Mouse (Mus musculus) liver, embryonic 16.5 days (tissue): ENCODE results near the gene Dnajc6. TPM values are rescaled to one million over a fixed set of nuclear protein-coding genes. Genes with fewer than 3 reads are reported as not detected.

ENCODE experiments used
- ATAC-seq: fragments of 200-750 bp; cut with Nextera tagmentation; 2 replicates; pipeline ENCODE4 v1.8.0; 2017; ENCODE audit warnings: low read depth, mild to moderate bottlenecking, moderate number of reproducible peaks, moderate library complexity
- H3K27ac ChIP-seq: fragments of 300-500 bp; sonication (generic); 2 replicates; pipeline ENCODE4 v1.5.1; 2014; ENCODE audit warnings: mild to moderate bottlenecking, low read length
- H3K27me3 ChIP-seq: fragments of 300-500 bp; sonication (generic); 2 replicates; pipeline ENCODE4 v1.6.1; 2014; ENCODE audit warnings: low read depth, low read length, mixed read lengths; ENCODE audit not compliant: control insufficient read depth, insufficient read depth
- H3K36me3 ChIP-seq: fragments of 300-500 bp; sonication (generic); 2 replicates; pipeline ENCODE4 v1.6.1; 2014; ENCODE audit warnings: mild to moderate bottlenecking; ENCODE audit not compliant: control insufficient read depth, insufficient read depth
- H3K4me1 ChIP-seq: fragments of 300-500 bp; sonication (generic); 2 replicates; pipeline ENCODE4 v1.6.1; 2014; ENCODE audit warnings: low read depth, low read length, mixed read lengths; ENCODE audit not compliant: control insufficient read depth
- H3K4me2 ChIP-seq: fragments of 300-500 bp; sonication (generic); 2 replicates; pipeline ENCODE4 v1.6.1; 2014; ENCODE audit warnings: low read depth, low read length, mixed read lengths
- H3K4me3 ChIP-seq: fragments of 300-500 bp; sonication (generic); 2 replicates; pipeline ENCODE4 v1.5.1; 2014; ENCODE audit warnings: low read depth, mild to moderate bottlenecking, low read length
- H3K9ac ChIP-seq: fragments of 300-500 bp; sonication (generic); 2 replicates; pipeline ENCODE4 v1.6.1; 2014; ENCODE audit warnings: low read depth, low read length
- H3K9me3 ChIP-seq: fragments of 300-500 bp; sonication (generic); replicated peaks from 2 replicates; pipeline ENCODE4 v1.6.1; 2016; ENCODE audit warnings: low read length; ENCODE audit not compliant: control insufficient read depth
- WGBS: fragments of 180-500 bp; shearing (Covaris S2); extraction: QIAGEN DNeasy Blood & Tissue Kit; methylation state at CpG from one replicate; pipeline ENCODE4 v1.1.7; 2014; ENCODE audit not compliant: insufficient replicate concordance; 5-methylcytosine and 5-hydroxymethylcytosine counted together
- polyA plus RNA-seq: library from polyadenylated mRNA; unstranded; fragments of >200 nt; fragmentation: Nextera tagmentation; extraction: Ambion mirVana; gene quantifications from 2 replicates; pipeline ENCODE4 v1.2.1, GENCODE M21; 2015

Dnajc6 gene
- polyA plus RNA-seq, 1 experiment from 2014 or later, result 0.26 TPM

DNA sequence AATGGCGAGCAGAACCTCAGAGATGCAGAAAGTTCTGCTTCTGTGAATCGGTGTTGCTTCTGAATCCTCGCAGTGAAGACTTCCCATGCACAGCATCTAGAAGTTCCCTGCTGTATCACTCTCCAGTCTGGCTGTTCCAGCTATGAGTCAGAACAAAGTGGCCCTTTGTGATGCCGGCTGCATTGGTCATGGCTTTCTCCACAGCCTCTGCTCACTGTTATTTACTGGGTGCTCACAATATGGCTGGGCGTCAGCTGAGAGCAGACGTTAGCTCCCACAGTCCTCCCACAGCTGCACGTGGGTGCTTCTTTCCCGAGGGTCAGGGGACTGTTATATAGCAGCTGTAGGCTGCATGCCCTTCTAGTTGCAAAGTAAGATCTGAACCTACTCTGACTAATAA, 92.5 kb downstream of the Dnajc6 start:
- Histone ChIP-seq H3K4me2 (no peak overlapping the region), H3K4me3 (no peak overlapping the region), H3K27ac (no peak overlapping the region), H3K9ac (no peak overlapping the region), H3K9me3 (no peaks in the 10 kb centered on the region), H3K36me3 (no peaks in the 10 kb centered on the region), H3K27me3 (no peaks in the 10 kb centered on the region), H3K4me1 (no peaks in the 10 kb centered on the region)
- WGBS, result 52% methylated on average over 8 of the region's 8 CpGs
- ATAC-seq, result no peak

DNA sequence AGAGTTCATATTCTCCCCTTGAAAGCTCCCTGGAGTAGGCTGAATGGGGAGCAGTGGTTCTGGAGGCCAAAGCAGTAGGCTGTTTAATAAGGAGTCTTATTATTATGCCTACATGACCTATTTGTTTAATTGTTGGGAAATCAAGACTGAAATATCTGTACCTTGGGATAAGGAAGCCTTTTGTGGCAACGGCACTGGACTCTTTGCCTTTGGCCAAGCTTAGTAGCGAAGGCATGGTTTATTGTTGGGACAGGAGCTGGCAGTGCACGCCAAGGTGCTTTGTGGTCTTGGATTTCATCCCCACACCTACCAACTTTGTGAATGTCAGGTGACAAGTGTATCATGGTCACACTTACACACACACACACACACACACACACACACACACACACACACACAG, 93.3 kb downstream of the Dnajc6 start:
- Histone ChIP-seq H3K4me1 (no peaks in the 10 kb centered on the region), H3K4me3 (no peak overlapping the region), H3K27me3 (no peaks in the 10 kb centered on the region), H3K4me2 (no peak overlapping the region), H3K36me3 (no peaks in the 10 kb centered on the region), H3K9me3 (no peaks in the 10 kb centered on the region), H3K27ac (no peak overlapping the region), H3K9ac (no peak overlapping the region)
- ATAC-seq, result no peak
- WGBS, result 69% methylated on average over 3 of the region's 3 CpGs

DNA sequence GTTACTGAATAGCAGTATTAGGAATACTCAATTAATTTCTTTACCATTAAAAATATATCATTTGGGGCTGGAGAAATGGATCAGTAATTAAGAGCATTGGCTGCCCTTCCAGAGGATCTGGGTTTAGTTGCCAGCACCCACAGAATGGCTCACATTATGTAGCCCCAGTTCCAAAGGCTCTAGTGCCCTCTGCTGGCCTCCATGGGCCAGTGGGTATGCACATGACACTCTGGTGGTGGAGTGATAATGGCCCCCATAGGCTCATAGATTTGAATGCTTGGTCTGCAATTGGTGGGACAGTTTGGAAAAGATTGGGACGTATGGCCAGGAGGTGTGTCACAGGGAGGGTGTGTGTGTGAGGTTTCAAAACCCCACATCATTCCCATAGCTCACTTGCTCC, 95.0 kb downstream of the Dnajc6 start:
- WGBS, result 67% methylated on average over 1 of the region's 1 CpGs
- no peak overlapping the region for H3K4me2 ChIP-seq

DNA sequence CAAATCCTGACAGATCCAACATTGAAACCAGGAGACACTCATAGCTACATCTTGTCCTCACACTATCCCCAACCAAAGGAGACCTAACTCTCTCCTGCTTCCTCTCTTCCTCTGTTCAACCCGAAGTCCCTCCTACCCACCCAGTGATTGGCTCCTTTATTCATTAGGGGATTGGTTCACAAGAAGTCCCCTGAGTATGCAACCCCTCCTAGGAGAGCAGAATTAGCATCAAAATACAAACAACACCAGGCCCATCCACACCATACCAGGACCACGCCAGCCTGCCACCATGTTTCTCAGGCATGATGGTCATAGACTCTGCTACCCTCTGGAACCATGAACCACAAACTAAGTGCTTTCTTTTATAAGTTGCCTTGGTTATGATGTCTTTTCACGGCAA, 96.0 kb downstream of the Dnajc6 start:
- WGBS, result 46% methylated on average over 3 of the region's 3 CpGs
- ATAC-seq, result no peak
- H3K4me3 ChIP-seq, result no peak overlapping the region
- no peak overlapping the region for H3K9ac ChIP-seq
- H3K4me1 ChIP-seq, result no peaks in the 10 kb centered on the region
- no peak overlapping the region for H3K27ac ChIP-seq
- no peaks in the 10 kb centered on the region for H3K27me3 ChIP-seq
- no peak overlapping the region for H3K4me2 ChIP-seq
- no peaks in the 10 kb centered on the region for H3K36me3 ChIP-seq
- no peaks in the 10 kb centered on the region for H3K9me3 ChIP-seq

More for the DNA sequence above, 95.0 kb downstream of the Dnajc6 start:
- H3K4me3 ChIP-seq, result no peak overlapping the region
- no peak overlapping the region for H3K27ac ChIP-seq
- no peak overlapping the region for H3K9ac ChIP-seq
- ATAC-seq, result no peak
- H3K4me1 ChIP-seq, result no peaks in the 10 kb centered on the region
- no peaks in the 10 kb centered on the region for H3K27me3 ChIP-seq
- no peaks in the 10 kb centered on the region for H3K36me3 ChIP-seq
- H3K9me3 ChIP-seq, result no peaks in the 10 kb centered on the region

- no peak overlapping the region for H3K4me2 ChIP-seq
- H3K9me3 ChIP-seq, result no peaks in the 10 kb centered on the region
- H3K9ac ChIP-seq, result no peak overlapping the region
- no peak overlapping the region for H3K27ac ChIP-seq
- no peaks in the 10 kb centered on the region for H3K4me1 ChIP-seq
- H3K4me3 ChIP-seq, result no peak overlapping the region
- H3K36me3 ChIP-seq, result no peaks in the 10 kb centered on the region
- no peaks in the 10 kb centered on the region for H3K27me3 ChIP-seq
- ATAC-seq, result no peak
Observed at GRCm38 (mm10) chr4:101601758-101602157, 105.3 kb downstream of the Dnajc6 start.

- no peak overlapping the region for H3K4me3 ChIP-seq
- ATAC-seq, result no peak
- H3K36me3 ChIP-seq, result no peaks in the 10 kb centered on the region
Observed at GRCm38 (mm10) chr4:101603635-101604034, 107.2 kb downstream of the Dnajc6 start.

GRCm38 (mm10) chr4:101616520-101616919, 120.1 kb downstream of the Dnajc6 start:
- Histone ChIP-seq H3K36me3 (no peaks in the 10 kb centered on the region), H3K27me3 (no peaks in the 10 kb centered on the region), H3K9me3 (no peaks in the 10 kb centered on the region), H3K4me1 (no peaks in the 10 kb centered on the region), H3K9ac (no peak overlapping the region), H3K27ac (no peak overlapping the region), H3K4me3 (no peak overlapping the region), H3K4me2 (no peak overlapping the region)
- ATAC-seq, result no peak
- WGBS, result 63% methylated on average over 5 of the region's 5 CpGs

More at GRCm38 (mm10) chr4:101603635-101604034, 107.2 kb downstream of the Dnajc6 start:
- Histone ChIP-seq H3K9me3 (no peaks in the 10 kb centered on the region), H3K9ac (no peak overlapping the region), H3K4me1 (no peaks in the 10 kb centered on the region), H3K27ac (no peak overlapping the region), H3K27me3 (no peaks in the 10 kb centered on the region), H3K4me2 (no peak overlapping the region)
- WGBS, result 45% methylated on average over 3 of the region's 3 CpGs

GRCm38 (mm10) chr4:101617742-101618141, 121.3 kb downstream of the Dnajc6 start:
- Histone ChIP-seq H3K4me1 (no peaks in the 10 kb centered on the region), H3K27me3 (no peaks in the 10 kb centered on the region), H3K9me3 (no peaks in the 10 kb centered on the region), H3K9ac (no peak overlapping the region), H3K4me2 (no peak overlapping the region), H3K36me3 (no peaks in the 10 kb centered on the region), H3K27ac (no peak overlapping the region), H3K4me3 (no peak overlapping the region)
- no peak for ATAC-seq
- 46% methylated on average over 2 of the region's 2 CpGs for WGBS

DNA sequence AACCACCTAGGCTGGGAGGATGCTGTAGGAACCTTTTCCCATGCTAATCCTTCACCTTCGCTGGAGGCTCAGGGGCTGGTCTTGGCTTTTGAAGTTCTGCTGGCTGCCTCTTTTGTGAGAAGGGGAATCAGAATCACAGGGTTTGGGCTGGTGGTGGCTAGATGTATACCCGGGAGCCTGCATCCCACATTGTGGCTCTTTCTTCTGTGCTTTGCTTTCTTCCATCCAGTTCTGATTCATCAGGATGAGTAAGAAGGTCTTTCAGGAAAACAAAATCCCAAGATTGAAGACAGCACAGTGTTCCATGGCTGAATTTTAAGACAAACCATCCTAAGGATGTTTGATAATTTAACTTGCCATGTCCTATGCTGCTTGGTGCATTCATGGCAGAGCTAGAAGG, 123.8 kb downstream of the Dnajc6 start:
- no peak for ATAC-seq
- no peak overlapping the region for H3K27ac ChIP-seq
- H3K4me2 ChIP-seq, result no peak overlapping the region
- no peaks in the 10 kb centered on the region for H3K27me3 ChIP-seq
- no peaks in the 10 kb centered on the region for H3K4me1 ChIP-seq
- H3K9me3 ChIP-seq, result no peaks in the 10 kb centered on the region
- H3K9ac ChIP-seq, result no peak overlapping the region
- 48% methylated on average over 2 of the region's 2 CpGs for WGBS
- no peak overlapping the region for H3K4me3 ChIP-seq
- H3K36me3 ChIP-seq, result no peaks in the 10 kb centered on the region

GRCm38 (mm10) chr4:101621241-101621640, 124.8 kb downstream of the Dnajc6 start:
- Histone ChIP-seq H3K36me3 (no peaks in the 10 kb centered on the region), H3K9ac (no peak overlapping the region), H3K27me3 (no peaks in the 10 kb centered on the region), H3K4me3 (no peak overlapping the region), H3K9me3 (no peaks in the 10 kb centered on the region), H3K4me1 (no peaks in the 10 kb centered on the region), H3K4me2 (no peak overlapping the region), H3K27ac (no peak overlapping the region)
- 67% methylated on average over 5 of the region's 5 CpGs for WGBS
- ATAC-seq, result no peak
